Mouse (Mus musculus) spleen, adult 2 months (tissue): ENCODE results near the gene Prkar2a. TPM values are rescaled to one million over a fixed set of nuclear protein-coding genes. Genes with fewer than 3 reads are reported as not detected.

ENCODE experiments used
- DNase-seq, 2 experiments: peaks; one replicate each; pipeline versions ENCODE4 v3.0.0 to v3.0.0-alpha.2; 2012 to 2021; ENCODE audit warnings: low spot score in 2 of 2, low read depth in 1 of 2
- H3K27ac ChIP-seq: fragments of 200-500 bp; 2 replicates; pipeline ENCODE4 v1.5.1; 2012; ENCODE audit warnings: low read length, inconsistent platforms; ENCODE audit not compliant: insufficient read depth
- H3K27me3 ChIP-seq: fragments of 200-500 bp; 2 replicates; pipeline ENCODE4 v1.6.1; 2012; ENCODE audit warnings: mild to moderate bottlenecking, moderate library complexity, low read length, inconsistent platforms; ENCODE audit not compliant: control insufficient read depth, insufficient read depth
- H3K36me3 ChIP-seq: fragments of 200-500 bp; 2 replicates; pipeline ENCODE4 v1.6.1; 2012; ENCODE audit warnings: mild to moderate bottlenecking, low read length, inconsistent platforms; ENCODE audit not compliant: control insufficient read depth, insufficient read depth
- H3K4me1 ChIP-seq: fragments of 200-500 bp; 2 replicates; pipeline ENCODE4 v1.6.1; 2011; ENCODE audit warnings: inconsistent platforms; ENCODE audit not compliant: control insufficient read depth, insufficient read depth, insufficient read length
- H3K4me3 ChIP-seq: fragments of 200-500 bp; 2 replicates; pipeline ENCODE4 v1.5.1; 2011; ENCODE audit warnings: mild to moderate bottlenecking, inconsistent platforms; ENCODE audit not compliant: insufficient read depth, insufficient read length; ENCODE audit errors: extremely low read depth
- CTCF ChIP-seq: fragments of 200-500 bp; IDR thresholded peaks from 2 replicates; pipeline ENCODE4 v1.5.1; 2011; ENCODE audit warnings: mild to moderate bottlenecking, inconsistent platforms; ENCODE audit not compliant: insufficient read depth, insufficient read length, insufficient replicate concordance; ENCODE audit errors: extremely low read depth
- POLR2A ChIP-seq: fragments of 200-500 bp; IDR thresholded peaks from 2 replicates; pipeline ENCODE4 v1.6.1; 2011; ENCODE audit warnings: low read depth, low read length, inconsistent platforms
- WGBS: fragments of 180-500 bp; shearing (Covaris S2); methylation state at CpG from one replicate; pipeline ENCODE4 v1.1.7; 2018; 5-methylcytosine and 5-hydroxymethylcytosine counted together
- polyA plus RNA-seq: library from polyadenylated mRNA; depleted of rRNA; stranded (reverse); fragments of >200 nt; gene quantifications from 2 replicates; pipeline ENCODE4 v1.2.3, GENCODE M21; 2012

Gene Prkar2a
- polyA plus RNA-seq, 1 experiment, result 3.9 TPM

DNA sequence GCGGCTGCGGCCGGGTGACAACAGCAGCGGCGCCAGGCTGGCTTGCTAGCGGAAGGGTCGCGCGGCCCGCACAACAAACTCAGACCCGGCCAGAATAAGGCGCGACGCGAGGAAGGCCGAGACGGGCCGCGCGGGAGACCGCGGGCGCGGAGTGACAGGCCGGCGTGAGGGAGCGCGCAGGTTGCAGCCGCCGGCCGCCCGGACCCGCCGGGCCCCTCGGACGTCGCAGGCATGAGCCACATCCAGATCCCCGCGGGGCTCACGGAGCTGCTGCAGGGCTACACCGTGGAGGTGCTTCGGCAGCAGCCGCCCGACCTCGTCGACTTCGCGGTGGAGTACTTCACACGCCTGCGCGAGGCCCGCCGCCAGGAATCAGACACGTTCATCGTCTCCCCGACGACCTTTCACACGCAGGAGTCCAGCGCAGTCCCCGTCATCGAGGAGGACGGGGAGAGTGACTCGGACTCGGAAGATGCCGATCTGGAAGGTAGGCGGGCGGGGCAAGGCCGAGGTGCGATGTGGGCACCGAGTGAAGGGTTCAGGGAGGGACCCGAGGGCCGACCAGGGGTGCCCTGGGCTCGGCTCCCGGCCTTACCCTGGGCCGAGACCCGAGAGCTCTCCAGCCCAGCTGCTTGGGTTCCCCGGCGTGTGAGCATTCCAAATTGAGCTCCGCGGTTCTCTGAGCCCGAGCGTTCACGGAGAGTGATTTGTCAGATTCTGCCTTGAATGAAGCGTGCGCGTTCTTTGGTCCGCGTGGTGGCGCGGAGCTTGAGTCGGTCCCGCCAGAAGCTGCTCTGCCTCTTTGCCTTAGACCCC, 3.3 kb downstream of the Prkar2a start:
- under 1% methylated on average over 86 of the region's 92 CpGs for WGBS
- H3K27ac ChIP-seq, result no peak overlapping the region
- TF ChIP-seq POLR2A (no peak), CTCF (no peak)
- peak in 1 of 2 experiments; percentile 22 for DNase-seq
- peaks cover 7% of the 10 kb centered on the region for H3K27me3 ChIP-seq
- H3K4me1 ChIP-seq, result no peaks in the 10 kb centered on the region
- H3K4me3 ChIP-seq, result peak overlapping the region; percentile 86
- no peaks in the 10 kb centered on the region for H3K36me3 ChIP-seq

DNA sequence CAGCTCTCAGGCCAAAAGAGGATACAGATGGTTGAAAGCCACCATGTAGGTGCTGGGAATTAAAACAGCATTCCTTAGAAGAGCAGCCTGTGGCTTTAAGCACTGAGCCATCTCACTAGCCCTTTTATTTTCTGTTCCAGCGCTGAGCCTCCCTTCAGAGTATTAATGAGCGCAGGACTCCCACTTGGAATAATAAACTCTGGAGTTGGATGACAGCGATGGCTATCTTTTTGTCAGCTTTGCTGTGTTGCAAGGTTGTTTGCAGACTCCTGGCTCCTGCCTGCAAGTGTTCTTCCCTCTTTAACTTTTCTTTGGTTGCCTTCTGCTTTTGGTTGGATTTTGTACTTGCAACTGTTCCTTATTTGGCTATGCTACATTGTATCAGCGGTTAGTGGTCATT, 4.8 kb downstream of the Prkar2a start:
- DNase-seq, result no peak
- H3K4me1 ChIP-seq, result no peaks in the 10 kb centered on the region
- no peak overlapping the region for H3K27ac ChIP-seq
- 87% methylated on average over 4 of the region's 4 CpGs for WGBS
- TF ChIP-seq CTCF (no peak), POLR2A (no peak)
- H3K4me3 ChIP-seq, result no peak overlapping the region
- H3K27me3 ChIP-seq, result peaks cover 7% of the 10 kb centered on the region
- H3K36me3 ChIP-seq, result no peaks in the 10 kb centered on the region

DNA sequence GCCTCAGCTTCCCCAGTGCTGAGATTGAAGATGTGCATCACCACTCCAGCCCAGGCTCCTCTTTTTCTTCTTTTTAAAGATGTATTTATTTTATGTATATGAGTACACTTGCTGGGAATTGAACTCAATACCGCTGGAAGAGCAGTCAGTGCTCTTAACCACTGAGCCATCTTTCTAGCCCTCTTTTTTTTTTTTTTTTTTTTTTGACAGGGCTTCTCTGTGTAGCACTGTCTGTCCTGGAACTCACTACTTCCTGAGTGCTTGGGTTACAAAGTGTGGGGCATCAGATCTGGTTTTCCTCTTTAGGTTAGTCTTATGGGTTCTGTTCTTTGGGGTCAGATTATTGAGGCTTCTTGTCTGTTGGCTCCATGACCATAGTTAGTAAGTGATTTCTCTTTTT, 5.4 kb downstream of the Prkar2a start:
- 86% methylated on average over 1 of the region's 1 CpGs for whole genome bisulfite sequencing

DNA sequence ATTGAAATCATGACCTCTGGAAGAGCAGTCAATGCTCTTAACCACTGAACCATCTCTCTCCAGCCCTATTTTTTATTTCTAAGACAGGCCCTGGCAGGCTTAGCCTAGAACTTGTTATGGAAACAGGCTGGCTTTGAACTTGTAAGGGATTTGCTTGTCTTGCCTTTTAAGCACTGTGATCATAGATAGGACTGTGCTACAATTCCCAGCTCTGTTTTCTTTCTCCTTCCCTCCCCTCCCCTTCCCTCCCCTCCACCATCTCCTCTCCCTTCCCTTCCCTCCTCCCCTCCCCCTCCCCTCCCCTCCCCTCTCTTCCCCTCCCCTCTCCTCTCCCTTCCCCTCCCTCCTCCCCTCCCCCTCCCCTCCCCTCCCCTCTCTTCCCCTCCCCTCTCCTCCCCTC, 13.4 kb downstream of the Prkar2a start:
- no peaks in the 10 kb centered on the region for H3K4me1 ChIP-seq
- no peak for DNase-seq
- H3K36me3 ChIP-seq, result no peaks in the 10 kb centered on the region
- H3K27ac ChIP-seq, result no peak overlapping the region
- TF ChIP-seq CTCF, result no peak
- TF ChIP-seq POLR2A, result no peak
- H3K4me3 ChIP-seq, result no peak overlapping the region
- no peaks in the 10 kb centered on the region for H3K27me3 ChIP-seq

More for the DNA sequence above, 5.4 kb downstream of the Prkar2a start:
- Histone ChIP-seq H3K36me3 (no peaks in the 10 kb centered on the region), H3K27me3 (peaks cover 7% of the 10 kb centered on the region), H3K4me1 (no peaks in the 10 kb centered on the region), H3K4me3 (no peak overlapping the region), H3K27ac (no peak overlapping the region)
- TF ChIP-seq CTCF (no peak), POLR2A (no peak)
- DNase-seq, result no peak

DNA sequence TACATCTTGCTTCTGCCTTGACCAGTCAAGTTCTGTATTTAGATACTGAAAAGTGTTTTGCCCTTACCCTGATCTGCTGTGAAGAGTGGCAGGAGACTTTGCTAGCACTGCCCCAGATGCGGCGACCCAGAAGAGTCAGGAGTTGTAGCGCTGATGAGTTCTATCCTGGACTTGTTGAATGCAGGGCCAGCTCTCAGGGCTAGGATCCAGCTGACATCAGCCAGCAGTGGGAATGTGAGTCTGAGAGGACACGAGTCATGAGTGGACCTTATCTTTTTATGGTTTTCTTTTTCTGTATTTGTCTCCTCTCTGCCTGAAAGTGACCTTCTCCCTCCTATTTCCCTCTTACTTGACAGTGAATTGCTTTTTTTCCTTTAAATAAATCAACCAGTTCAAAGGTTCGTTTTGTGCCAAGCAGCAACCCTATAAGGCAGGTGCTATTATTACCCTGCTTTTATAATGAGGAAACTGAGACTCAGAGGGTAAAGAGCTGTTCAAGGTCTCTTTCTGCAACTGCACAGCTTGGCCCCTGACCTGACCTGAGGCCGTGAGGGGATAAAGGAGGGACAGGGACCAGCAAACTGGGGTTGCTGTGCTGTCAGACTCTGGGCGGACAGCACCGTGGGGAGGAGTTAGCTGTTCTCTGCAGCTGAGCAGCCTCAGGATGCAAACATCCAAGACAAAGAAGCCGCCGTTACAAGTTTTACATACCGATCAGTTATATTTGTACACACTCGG, 14.4 kb downstream of the Prkar2a start:
- no peak for DNase-seq
- TF ChIP-seq CTCF, result no peak
- no peak for TF ChIP-seq POLR2A
- Histone ChIP-seq H3K27me3 (no peaks in the 10 kb centered on the region), H3K4me1 (no peaks in the 10 kb centered on the region), H3K4me3 (no peak overlapping the region), H3K27ac (no peak overlapping the region), H3K36me3 (no peaks in the 10 kb centered on the region)
- WGBS, result 83% methylated on average over 12 of the region's 12 CpGs

DNA sequence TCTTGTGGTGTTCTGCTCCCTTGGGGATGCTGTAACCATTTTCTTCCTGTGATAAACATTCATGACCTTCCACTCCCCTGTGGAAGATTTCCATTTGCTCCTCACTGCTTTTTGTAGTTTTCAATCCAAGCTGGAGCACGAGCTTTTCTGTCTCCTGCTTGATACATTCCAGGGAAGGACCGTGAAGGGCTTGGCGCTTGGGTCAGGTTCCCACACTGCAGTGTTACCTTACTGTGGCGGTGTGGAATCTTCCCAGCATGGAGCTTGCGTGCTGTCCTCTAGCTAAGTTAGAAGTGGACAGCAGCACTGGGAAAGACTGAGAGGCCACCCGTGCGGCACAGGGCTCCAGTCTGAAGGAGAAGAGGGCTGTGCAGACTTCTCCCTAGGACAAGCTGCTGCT, 15.5 kb downstream of the Prkar2a start:
- H3K27me3 ChIP-seq, result no peaks in the 10 kb centered on the region
- TF ChIP-seq CTCF (no peak), POLR2A (no peak)
- no peak overlapping the region for H3K27ac ChIP-seq
- no peaks in the 10 kb centered on the region for H3K4me1 ChIP-seq
- DNase-seq, result no peak
- no peak overlapping the region for H3K4me3 ChIP-seq
- 92% methylated on average over 7 of the region's 7 CpGs for WGBS
- no peaks in the 10 kb centered on the region for H3K36me3 ChIP-seq

DNA sequence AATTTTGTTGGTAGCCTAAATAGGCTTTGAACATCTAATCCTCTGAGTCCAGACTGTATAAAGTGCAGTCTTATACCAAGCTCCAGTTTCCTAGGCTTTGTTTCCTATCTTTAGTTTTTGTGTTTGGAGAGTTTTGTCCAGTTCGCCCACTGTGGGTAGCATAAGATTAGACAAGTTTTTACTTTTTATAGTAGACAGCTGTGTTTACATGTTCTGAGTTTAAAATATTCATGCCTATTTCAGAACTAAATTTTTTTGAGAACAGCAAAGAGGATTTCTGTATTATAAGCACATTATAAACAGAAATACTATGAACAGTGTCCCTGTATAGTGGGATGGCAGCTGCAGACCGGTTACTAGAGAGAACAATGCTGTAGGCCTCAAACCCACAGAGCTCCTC, 18.1 kb downstream of the Prkar2a start:
- 92% methylated on average over 2 of the region's 2 CpGs for WGBS
- no peak overlapping the region for H3K4me3 ChIP-seq
- no peak for TF ChIP-seq CTCF
- no peak for TF ChIP-seq POLR2A
- H3K27ac ChIP-seq, result no peak overlapping the region
- no peak for DNase-seq
- no peaks in the 10 kb centered on the region for H3K36me3 ChIP-seq
- H3K27me3 ChIP-seq, result no peaks in the 10 kb centered on the region
- no peaks in the 10 kb centered on the region for H3K4me1 ChIP-seq
